Mouse (Mus musculus): Measurements from ENCODE around the gene Faf1.

DNA sequence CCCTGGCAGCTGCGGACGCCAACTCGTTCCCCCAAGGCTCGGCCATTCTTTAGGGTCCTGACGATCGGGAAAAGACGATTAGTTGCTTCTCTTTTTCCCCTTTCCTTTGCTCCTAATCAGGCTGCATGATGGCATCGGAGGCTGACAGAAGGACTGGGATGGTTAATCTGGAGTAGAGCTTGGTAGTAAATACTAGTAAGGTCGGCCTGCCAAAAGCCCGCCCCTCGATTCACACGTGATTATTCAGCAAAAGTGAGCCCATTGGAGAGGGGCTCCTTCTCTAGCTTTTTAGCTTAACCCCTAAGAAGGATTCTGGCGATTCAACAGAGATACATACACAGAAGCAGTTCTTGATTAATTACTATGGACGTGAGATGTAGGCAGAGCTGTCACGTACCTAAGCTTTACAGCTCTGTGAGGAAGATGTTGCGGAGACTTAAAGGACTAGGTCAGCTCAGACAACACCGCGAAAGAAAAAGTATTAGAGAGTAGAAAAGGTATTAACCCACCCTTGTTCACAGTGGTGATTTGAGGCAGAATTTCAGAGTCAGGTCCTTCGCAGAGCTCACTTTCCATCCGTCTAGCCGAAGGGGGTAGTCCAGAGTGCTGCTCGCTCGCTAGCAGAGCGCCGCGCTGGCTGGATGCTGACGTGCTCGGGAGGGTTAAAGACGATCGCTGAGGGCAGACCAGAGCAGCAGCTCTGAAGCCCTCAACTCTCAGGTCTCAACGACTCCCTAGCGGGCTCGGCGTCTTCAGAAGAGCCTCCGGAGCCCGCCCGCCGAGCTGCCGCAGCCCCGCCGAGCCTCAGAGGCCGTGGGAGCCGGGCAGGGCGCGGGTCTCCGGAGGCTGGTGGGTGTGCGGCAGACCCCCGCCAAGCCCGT, 11.0 kb upstream of the Faf1 start:
- TF ChIP-seq NELFE (IDR thresholded peaks at IDR 0.05; ENCODE audit: low read depth, low read length) (no peak), POLR2A (IDR thresholded peaks at IDR 0.05; ENCODE audit: low read depth, low read length) (no peak), CTCF (conservative IDR thresholded peaks at IDR 0.05 in 1 of 2, IDR thresholded peaks at IDR 0.05 in 1 of 2; ENCODE audit: low read depth in 2 of 2, low read length in 2 of 2) (no peak), TCF12 (IDR thresholded peaks at IDR 0.05; ENCODE audit: low read depth, low read length) (0 out of 2 replicates have a peak, but pooled peaks have one; percentile 35)
